Mouse (Mus musculus): ENCODE measurements around the gene Slc12a1. TPM values are rescaled to one million over a fixed set of nuclear protein-coding genes. Genes with fewer than 3 reads are reported as not detected.

The Slc12a1 gene
- polyA plus RNA-seq, 1 experiment from 2014 or later: not detected

DNA sequence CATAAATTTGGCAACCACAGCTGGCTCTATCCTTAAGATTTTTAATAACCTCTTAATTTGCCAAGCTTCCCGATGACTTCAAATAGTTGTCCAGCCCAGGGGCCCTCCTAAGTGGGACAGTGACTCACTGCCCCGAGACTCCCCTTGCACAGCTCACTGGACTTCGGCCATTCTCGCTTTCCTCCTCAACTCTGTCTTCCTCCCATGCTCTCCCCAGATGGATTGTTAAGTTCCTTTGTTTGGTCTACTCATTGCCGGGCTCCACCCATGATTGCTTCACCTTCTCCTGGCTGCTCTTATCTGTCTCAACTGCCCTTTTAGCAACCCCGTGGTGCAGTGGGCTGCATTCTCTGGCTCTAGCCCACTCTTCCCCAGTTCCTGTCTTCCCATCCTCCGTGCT lies 126.2 kb downstream of the Slc12a1 start:
- Histone ChIP-seq H3K36me3 (ENCODE audit: control insufficient read depth, insufficient read depth, low read length) (no peaks in the 10 kb centered on the region), H3K9me3 (replicated peaks; ENCODE audit: control insufficient read depth, low read length) (no peaks in the 10 kb centered on the region), H3K4me3 (ENCODE audit: low read depth, low read length) (no peak overlapping the region), H3K27ac (ENCODE audit: low read depth, low read length) (no peak overlapping the region), H3K27me3 (replicated peaks; ENCODE audit: control insufficient read depth, insufficient read depth, low read length) (no peaks in the 10 kb centered on the region), H3K4me2 (ENCODE audit: low read length) (no peak overlapping the region), H3K4me1 (ENCODE audit: control insufficient read depth, insufficient read depth, low read length) (no peaks in the 10 kb centered on the region), H3K9ac (ENCODE audit: low read length) (no peak overlapping the region)
- DNase-seq (ENCODE audit: low spot score) (no peak), ATAC-seq (no peak)
- 85% methylated on average over 7 of the region's 7 CpGs for WGBS

Other genes starting within 250 kb of the Slc12a1 start
- gene Slc24a5, start 84.4 kb upstream of the Slc12a1 start, polyA plus RNA-seq (2014; fragmentation: Nextera tagmentation; extraction: Ambion mirVana): 3.6 and 4.6 TPM in 2 replicates
- gene Myef2, start 28.8 kb upstream of the Slc12a1 start, polyA plus RNA-seq (2014; fragmentation: Nextera tagmentation; extraction: Ambion mirVana): 257 and 259 TPM in 2 replicates
- gene Ctxn2, start 15.8 kb upstream of the Slc12a1 start, polyA plus RNA-seq (2014; fragmentation: Nextera tagmentation; extraction: Ambion mirVana): 4.6 and 8.0 TPM in 2 replicates
- gene Dut, start 94.7 kb downstream of the Slc12a1 start, polyA plus RNA-seq (2014; fragmentation: Nextera tagmentation; extraction: Ambion mirVana): 127 and 151 TPM in 2 replicates